Mouse (Mus musculus): ENCODE measurements around the gene Mta1. TPM values are rescaled to one million over a fixed set of nuclear protein-coding genes. Genes with fewer than 3 reads are reported as not detected.

The Mta1 gene
- polyA plus RNA-seq, 1 experiment from 2014 or later: 15.8 TPM

DNA sequence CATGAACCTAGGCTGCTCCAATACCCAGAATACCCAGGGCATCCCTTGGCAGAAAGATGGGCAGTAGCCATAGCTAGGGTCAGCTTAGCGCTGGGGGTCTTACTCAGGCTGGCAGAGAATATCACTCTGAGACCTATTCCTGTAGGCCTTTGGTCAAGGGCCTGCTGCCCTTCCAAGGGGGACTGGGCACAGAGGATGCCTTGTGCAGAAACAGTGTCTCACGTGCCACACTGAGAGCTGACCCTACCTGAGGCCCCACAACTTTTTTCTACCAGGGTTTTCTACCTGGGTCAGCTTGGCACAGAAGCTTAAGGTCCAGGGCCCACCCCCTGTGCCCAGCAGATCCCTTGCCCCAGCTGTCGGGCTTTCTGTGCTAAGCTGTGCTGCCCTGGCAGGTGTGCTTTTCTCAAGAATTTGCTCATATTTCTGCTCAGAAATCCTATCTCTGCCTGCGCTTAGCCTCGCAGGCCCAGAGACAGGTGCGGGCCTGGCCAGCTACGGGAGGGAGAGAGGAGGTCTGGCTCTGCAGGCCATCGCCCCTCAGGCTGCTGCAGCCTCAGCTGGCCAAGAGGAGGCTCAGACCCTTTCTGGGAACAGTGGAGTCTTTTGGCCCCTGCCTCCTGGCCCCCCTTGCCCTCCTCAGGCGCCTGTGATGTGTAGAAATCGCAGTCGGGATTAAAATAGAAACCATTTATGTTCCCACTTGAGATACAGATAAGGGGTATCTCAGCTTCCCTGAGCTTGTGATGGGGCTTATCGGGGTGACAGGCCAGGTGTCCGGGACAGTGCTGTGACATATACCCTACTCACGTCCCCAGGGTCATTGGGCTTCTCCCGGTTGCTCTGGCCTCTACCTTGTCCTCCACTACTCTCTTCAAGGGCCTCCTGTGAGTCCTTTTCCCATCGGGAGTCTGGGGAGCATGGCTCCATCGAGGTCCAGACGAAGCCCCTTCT lies 39.5 kb downstream of the Mta1 start:
- no peak overlapping the region for H3K4me2 ChIP-seq (replicated peaks)
- 87% methylated on average over 18 of the region's 18 CpGs for WGBS
- H3K4me3 ChIP-seq: no peak overlapping the region
- no peak overlapping the region for H3K9ac ChIP-seq
- H3K4me1 ChIP-seq: peaks cover 36% of the 10 kb centered on the region
- H3K9me3 ChIP-seq: no peaks in the 10 kb centered on the region
- H3K27ac ChIP-seq: no peak overlapping the region
- H3K36me3 ChIP-seq: peaks cover 63% of the 10 kb centered on the region
- ATAC-seq (ENCODE audit: low FRiP score, low read depth): no peak
- peaks cover 6% of the 10 kb centered on the region; the same call in 1 of the 2 replicates for H3K27me3 ChIP-seq (replicated peaks)

DNA sequence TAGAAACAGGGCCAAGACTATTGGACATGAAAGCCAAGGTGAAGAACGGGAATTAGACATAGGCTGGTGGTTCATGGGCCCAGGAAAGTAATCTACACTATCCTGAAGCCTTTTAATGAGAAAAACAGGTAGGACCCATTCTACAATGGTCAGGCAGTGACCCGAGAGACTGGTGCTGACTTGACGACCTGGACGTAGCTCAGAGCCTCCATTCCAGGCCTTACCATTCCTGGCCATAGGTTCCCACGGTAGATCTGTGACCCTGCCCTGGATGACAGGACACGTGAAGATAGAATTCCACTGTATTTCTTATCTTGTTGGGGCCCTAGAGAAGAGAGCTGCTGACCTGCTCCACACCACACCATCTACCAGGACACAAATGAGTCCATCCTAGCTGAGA lies 40.2 kb downstream of the Mta1 start:
- Histone ChIP-seq H3K36me3 (peaks cover 56% of the 10 kb centered on the region), H3K27ac (no peak overlapping the region), H3K4me3 (no peak overlapping the region), H3K9me3 (no peaks in the 10 kb centered on the region), H3K4me2 (replicated peaks) (no peak overlapping the region), H3K27me3 (replicated peaks) (peaks cover 6% of the 10 kb centered on the region; the same call in 1 of the 2 replicates), H3K4me1 (peaks cover 44% of the 10 kb centered on the region), H3K9ac (no peak overlapping the region)
- 79% methylated on average over 6 of the region's 6 CpGs for WGBS
- ATAC-seq (ENCODE audit: low FRiP score, low read depth): no peak

DNA sequence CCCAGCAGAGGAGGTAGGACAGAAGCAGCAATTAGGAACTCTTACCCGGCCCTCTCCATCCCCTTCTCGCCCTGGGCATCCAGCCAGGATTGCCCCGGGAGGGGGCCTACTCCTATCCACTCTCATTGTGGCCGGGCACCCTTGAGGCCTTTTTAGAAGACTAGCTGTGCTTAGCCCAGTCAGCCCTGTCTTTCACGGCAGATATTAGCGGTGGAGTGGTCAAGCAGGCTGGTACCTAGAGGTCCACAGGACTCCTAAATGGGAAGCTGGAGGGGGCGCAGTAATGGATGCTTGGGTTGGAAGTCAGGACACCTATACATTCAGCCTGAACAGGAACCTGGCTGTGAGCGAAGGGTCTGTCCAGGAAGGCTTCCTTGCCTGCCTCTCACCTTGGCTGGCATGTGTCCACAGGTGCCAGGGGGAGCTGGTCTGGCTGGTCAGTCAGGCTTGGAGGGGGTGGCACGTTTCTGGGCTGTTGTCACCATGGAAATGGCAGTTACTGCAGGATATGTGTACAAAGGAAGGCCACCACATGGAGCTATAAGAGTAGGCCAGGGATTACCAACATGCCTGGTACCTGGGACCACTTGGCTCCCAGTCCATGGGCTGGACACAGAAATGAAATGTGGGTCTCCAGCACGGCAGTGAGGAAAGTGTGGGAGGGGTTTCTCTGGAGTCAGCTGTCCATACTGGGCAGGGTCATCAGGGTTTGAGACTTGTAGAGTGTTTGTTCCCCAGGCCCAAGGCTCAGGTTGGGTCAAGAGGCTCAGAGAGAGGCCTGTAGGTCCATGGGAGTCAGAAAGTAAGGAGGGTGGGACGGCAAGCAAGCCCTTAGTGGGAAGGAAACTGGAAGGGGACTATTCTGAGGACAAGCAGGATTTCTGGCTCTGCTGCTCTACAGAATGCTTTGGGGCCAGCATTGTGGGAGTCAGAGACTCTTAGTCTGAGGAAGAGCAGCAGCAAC lies 41.1 kb downstream of the Mta1 start:
- Histone ChIP-seq H3K9ac (peak overlapping the region; percentile 64; the same call in 1 of the 2 replicates), H3K9me3 (no peaks in the 10 kb centered on the region), H3K4me1 (peaks cover 45% of the 10 kb centered on the region), H3K27ac (peak overlapping the region; percentile 57; the same call in 1 of the 2 replicates), H3K36me3 (peaks cover 55% of the 10 kb centered on the region), H3K4me3 (peak overlapping the region; percentile 59; the same call in 1 of the 2 replicates), H3K4me2 (replicated peaks) (peak overlapping the region; percentile 80), H3K27me3 (replicated peaks) (peaks cover 6% of the 10 kb centered on the region; the same call in 1 of the 2 replicates)
- peak; percentile 3; the same call in 1 of the 2 replicates for ATAC-seq (ENCODE audit: low FRiP score, low read depth)
- 39% methylated on average over 11 of the region's 11 CpGs for WGBS

DNA sequence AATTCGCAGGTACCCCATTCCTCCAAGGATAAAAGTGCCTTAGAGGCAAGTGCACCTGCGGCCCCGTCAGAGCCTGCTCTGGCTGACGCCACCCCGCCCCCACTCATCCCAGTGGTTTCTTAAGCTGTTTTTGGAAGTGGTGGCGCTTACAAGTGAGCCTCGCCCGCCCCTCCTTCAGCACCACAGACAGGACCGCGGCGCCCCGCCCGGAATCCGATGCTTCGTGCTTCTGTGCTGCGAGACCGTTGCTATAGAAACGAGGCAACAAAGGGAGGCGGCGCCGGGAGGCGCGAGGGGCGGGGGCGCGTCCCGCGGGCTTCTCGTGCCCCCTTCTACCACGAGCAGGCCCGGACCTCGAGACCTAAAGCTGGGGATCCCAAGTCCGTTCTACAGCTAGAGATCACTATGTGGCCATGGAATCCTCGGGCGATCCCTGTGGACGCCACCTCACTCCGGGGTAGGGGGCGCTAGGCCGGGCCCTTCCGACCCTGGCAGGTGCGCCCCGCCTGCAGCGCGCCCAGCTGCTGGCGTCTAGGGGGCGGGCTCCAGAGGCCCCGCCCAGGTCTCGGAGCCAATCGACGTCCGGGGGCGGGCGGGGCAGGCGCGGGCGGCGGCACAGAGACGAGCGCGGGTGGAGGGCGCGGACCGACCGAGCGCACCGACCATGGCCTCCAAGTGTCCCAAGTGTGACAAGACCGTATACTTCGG lies 42.0 kb downstream of the Mta1 start, which contains the start of gene Crip2:
Crip2 (plus strand) TSS at position 329 of the 708 bp plus-strand sequence.
- peak within 1 kb of the TSS; percentile 64 for H3K9ac ChIP-seq
- H3K4me3 ChIP-seq: peak within 1 kb of the TSS; percentile 59
- peak; percentile 90 for ATAC-seq (ENCODE audit: low FRiP score, low read depth)
- H3K27ac ChIP-seq: peak within 1 kb of the TSS; percentile 66
- H3K36me3 ChIP-seq: peaks cover 55% of the 10 kb centered on the region
- no peaks in the 10 kb centered on the region for H3K9me3 ChIP-seq
- under 1% methylated on average over 68 of the region's 68 CpGs for WGBS
- peaks cover 6% of the 10 kb centered on the region; the same call in 1 of the 2 replicates for H3K27me3 ChIP-seq (replicated peaks)
- H3K4me2 ChIP-seq (replicated peaks): peak within 1 kb of the TSS; percentile 80
- peaks cover 45% of the 10 kb centered on the region for H3K4me1 ChIP-seq

DNA sequence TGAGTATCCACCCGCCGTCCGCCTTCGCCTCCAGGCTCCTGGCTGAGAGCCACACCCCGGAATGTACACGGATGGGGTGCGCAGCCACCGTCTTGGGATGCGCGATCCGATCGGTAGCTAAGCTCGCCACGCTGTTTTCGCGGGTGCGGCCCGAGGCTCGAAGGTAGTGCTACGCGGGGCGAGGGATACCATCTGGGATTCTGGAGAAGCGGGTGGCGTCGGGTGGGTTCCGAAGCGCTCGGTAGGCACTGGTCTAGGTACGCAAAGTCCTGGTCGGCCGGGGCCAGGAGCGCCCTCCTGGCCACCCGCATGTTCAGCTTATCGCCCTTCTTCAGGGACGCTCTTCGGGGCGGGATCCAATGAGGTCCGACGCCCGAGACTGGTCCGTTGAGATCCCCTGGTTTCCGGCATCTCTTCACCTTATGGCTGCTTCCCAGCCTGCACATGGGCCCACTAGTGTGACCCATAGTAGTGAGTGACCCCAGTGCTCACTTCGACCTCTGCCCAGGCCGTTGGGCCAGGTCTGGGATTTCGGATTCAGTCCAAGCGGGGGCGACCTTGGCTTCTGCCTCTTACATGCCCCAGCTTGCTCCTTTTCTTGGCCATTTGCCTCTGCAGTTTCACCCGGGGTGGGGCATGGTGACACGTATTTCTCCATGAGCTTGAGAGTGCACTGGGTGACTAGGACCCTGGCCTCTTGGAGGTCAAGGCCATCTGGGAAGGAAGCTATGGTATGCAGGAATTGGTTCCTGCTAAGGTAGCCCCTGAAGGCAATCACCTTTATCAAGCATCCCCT lies 42.7 kb downstream of the Mta1 start:
- Histone ChIP-seq H3K9ac (peak overlapping the region; percentile 64), H3K27ac (peak overlapping the region; percentile 66), H3K27me3 (replicated peaks) (peaks cover 7% of the 10 kb centered on the region; the same call in 1 of the 2 replicates), H3K4me3 (peak overlapping the region; percentile 59), H3K36me3 (peaks cover 55% of the 10 kb centered on the region), H3K4me1 (peaks cover 45% of the 10 kb centered on the region), H3K9me3 (no peaks in the 10 kb centered on the region), H3K4me2 (replicated peaks) (peak overlapping the region; percentile 80)
- WGBS: 2% methylated on average over 49 of the region's 49 CpGs
- no peak; the same call in 1 of the 2 replicates for ATAC-seq (ENCODE audit: low FRiP score, low read depth)

DNA sequence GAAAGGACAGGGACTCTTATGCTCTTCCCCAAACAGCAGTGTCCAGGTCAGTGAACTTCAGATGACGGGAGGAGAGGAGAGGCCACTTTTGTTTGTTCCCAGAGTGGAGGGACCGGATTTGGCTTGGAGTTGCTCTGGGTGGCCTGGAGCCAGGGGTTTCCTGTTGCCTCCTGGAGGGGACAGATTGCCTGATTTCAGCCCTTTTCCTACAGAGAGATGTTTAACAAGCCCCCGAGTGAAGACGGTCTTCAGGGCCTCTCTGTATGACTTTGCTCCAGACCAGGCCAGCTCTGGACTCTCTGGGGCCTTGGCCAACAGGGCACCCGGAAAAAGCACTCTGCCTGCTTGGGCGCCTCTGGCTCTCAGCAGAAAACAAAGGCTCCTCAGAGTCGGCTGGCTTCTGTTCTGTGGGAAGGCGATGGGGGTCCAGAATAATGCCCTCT lies 43.5 kb downstream of the Mta1 start:
- Histone ChIP-seq H3K9ac (peak overlapping the region; percentile 64), H3K27ac (no peak overlapping the region), H3K36me3 (peaks cover 50% of the 10 kb centered on the region), H3K4me2 (replicated peaks) (peak overlapping the region; percentile 80), H3K27me3 (replicated peaks) (peaks cover 12% of the 10 kb centered on the region; the same call in 1 of the 2 replicates), H3K4me1 (peaks cover 49% of the 10 kb centered on the region), H3K4me3 (peak overlapping the region; percentile 59), H3K9me3 (no peaks in the 10 kb centered on the region)
- 33% methylated on average over 8 of the region's 8 CpGs for WGBS
- no peak for ATAC-seq (ENCODE audit: low FRiP score, low read depth)

DNA sequence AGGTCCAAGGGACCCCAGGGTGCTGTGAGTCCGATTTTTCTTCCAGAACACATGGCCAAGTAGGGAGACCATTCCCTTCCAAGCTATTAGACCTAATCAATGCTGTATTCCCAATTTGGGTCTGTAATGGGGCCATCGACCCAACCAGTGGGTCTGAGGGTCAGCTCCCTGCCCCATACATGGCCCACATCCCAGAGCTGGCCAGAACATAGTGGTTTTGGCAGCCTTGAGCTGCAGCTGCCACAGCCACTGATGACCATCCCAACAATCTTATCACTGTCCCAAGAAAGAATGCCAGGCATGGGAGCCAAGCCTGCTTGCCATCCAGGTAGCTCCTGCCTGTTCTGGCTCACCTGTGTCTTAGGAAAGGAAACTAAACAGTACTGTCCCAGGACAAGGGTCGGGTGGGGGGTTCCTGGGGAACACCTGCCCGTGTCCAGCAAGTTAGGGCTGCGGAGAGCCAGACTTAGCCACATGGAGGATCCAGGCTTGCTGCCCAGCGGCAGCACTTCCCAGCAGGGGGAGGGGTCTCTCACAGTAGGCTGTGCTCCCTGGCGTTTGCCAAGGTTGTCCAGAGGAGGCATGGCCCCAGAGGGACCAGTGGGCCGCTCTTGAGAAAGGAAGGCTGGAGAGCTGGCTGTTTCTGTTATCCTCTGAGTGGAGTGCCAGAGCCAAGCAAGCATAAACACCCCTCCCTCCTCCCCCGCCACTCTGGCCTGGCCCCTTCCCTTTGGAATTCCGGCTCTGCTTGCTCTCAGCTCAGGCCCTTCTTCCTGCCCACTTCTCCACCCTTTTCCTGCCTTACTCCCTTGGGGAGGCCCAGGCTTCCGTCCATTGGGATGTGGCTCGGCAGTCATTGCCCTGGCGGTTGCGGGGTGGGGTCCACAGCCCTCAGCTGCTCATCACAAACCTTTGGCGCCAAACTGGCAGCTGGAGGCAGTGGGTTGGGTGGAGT lies 44.2 kb downstream of the Mta1 start:
- no peaks in the 10 kb centered on the region for H3K9me3 ChIP-seq
- H3K27ac ChIP-seq: 0 out of 2 replicates have a peak overlapping the region, but pooled peaks have one; percentile 20
- 25% methylated on average over 15 of the region's 15 CpGs for WGBS
- H3K4me1 ChIP-seq: peaks cover 52% of the 10 kb centered on the region
- H3K36me3 ChIP-seq: peaks cover 42% of the 10 kb centered on the region
- H3K4me2 ChIP-seq (replicated peaks): peak overlapping the region; percentile 80
- peak overlapping the region; percentile 64 for H3K9ac ChIP-seq
- H3K4me3 ChIP-seq: peak overlapping the region; percentile 59
- ATAC-seq (ENCODE audit: low FRiP score, low read depth): no peak
- H3K27me3 ChIP-seq (replicated peaks): peaks cover 12% of the 10 kb centered on the region

DNA sequence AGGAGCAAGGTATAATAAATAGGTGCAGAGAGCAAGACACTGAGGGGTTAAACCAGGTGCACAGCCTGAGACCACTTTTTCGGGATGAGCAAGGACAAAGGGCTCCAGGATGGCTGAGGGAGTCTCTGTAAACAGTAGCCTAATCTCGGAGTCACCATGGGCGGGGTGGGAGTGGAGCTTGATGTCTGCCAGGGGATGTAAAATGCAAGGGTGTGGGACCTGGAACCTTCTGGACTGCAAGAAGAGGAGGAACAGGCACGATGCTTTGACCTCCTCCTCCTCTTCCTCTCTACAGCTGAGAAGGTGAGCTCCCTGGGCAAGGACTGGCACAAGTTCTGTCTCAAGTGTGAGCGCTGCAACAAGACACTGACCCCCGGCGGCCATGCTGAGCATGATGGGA lies 45.1 kb downstream of the Mta1 start:
- Histone ChIP-seq H3K4me1 (peaks cover 52% of the 10 kb centered on the region), H3K9me3 (no peaks in the 10 kb centered on the region), H3K36me3 (peaks cover 34% of the 10 kb centered on the region), H3K9ac (no peak overlapping the region), H3K27ac (no peak overlapping the region), H3K4me2 (replicated peaks) (peak overlapping the region; percentile 80), H3K4me3 (peak overlapping the region; percentile 59; the same call in 1 of the 2 replicates), H3K27me3 (replicated peaks) (peaks cover 12% of the 10 kb centered on the region)
- ATAC-seq (ENCODE audit: low FRiP score, low read depth): no peak
- WGBS: 65% methylated on average over 7 of the region's 7 CpGs

DNA sequence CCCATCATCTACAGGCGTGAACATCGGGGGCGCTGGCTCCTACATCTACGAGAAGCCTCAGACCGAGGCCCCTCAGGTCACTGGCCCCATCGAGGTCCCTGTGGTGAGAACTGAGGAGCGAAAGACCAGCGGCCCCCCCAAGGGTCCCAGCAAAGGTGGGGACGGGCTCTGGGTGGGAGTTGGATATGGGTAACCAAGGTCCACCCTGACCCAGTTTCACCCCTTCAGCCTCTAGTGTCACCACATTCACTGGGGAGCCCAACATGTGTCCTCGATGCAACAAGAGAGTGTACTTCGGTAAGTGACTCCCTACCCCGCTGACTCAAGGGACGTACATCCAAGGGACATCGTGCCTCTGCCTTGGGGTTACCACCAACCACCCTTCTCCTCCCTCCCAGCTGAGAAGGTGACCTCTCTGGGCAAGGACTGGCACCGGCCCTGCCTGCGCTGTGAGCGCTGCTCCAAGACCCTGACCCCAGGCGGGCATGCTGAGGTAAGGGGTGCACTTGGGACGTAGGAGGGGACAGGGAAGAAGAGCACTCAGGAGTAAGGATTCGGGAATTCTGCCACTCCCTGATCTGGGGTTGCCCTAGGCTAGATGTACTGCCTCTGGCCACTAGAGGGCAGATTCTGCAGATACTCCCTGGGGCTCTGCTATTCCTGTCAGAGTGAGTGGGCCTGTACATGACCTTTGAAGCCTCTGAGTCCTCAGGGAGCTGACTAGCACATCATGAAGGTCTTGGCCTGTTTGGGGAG lies 46.1 kb downstream of the Mta1 start:
- no peak for ATAC-seq (ENCODE audit: low FRiP score, low read depth)
- Histone ChIP-seq H3K27me3 (replicated peaks) (peaks cover 12% of the 10 kb centered on the region), H3K4me3 (no peak overlapping the region), H3K9ac (no peak overlapping the region), H3K27ac (no peak overlapping the region), H3K4me1 (peaks cover 47% of the 10 kb centered on the region), H3K36me3 (peaks cover 27% of the 10 kb centered on the region), H3K4me2 (replicated peaks) (no peak overlapping the region), H3K9me3 (no peaks in the 10 kb centered on the region)
- 79% methylated on average over 20 of the region's 20 CpGs for WGBS

Measured in neural tube, embryonic 12.5 days (tissue).